Mouse (Mus musculus) intestine, embryonic 14.5 days (tissue): ENCODE measurements around the gene Arhgef19. TPM values are rescaled to one million over a fixed set of nuclear protein-coding genes. Genes with fewer than 3 reads are reported as not detected.
A peak's percentile ranks its signal among the peaks of the same experiment; 100 is the strongest.

ENCODE experiments used
- ATAC-seq: fragments of 200-750 bp; cut with Nextera tagmentation; replicated peaks from 2 replicates; pipeline ENCODE4 v1.8.0; 2017; ENCODE audit warnings: low read depth, moderate number of reproducible peaks, moderate TSS enrichment, moderate library complexity; ENCODE audit not compliant: low FRiP score, low TSS enrichment
- DNase-seq: peaks from one replicate; pipeline ENCODE4 v3.0.0-alpha.2; 2018; ENCODE audit warnings: low spot score
- H3K27ac ChIP-seq: fragments of 300-500 bp; sonication (generic); 2 replicates; pipeline ENCODE4 v1.5.1; 2014; ENCODE audit warnings: low read depth, mild to moderate bottlenecking, control low read depth
- H3K27me3 ChIP-seq: fragments of 300-500 bp; sonication (generic); replicated peaks from 2 replicates; pipeline ENCODE4 v1.6.1; 2014; ENCODE audit warnings: low read length, control low read depth; ENCODE audit not compliant: control insufficient read depth, insufficient read depth
- H3K36me3 ChIP-seq: fragments of 300-500 bp; sonication (generic); 2 replicates; pipeline ENCODE4 v1.6.1; 2014; ENCODE audit warnings: low read length, control low read depth; ENCODE audit not compliant: control insufficient read depth, insufficient read depth
- H3K4me1 ChIP-seq: fragments of 300-500 bp; sonication (generic); replicated peaks from 2 replicates; pipeline ENCODE4 v1.6.1; 2014; ENCODE audit warnings: low read length, control low read depth, mixed read lengths; ENCODE audit not compliant: control insufficient read depth, insufficient read depth
- H3K4me2 ChIP-seq: fragments of 300-500 bp; sonication (generic); 2 replicates; pipeline ENCODE4 v1.6.1; 2014; ENCODE audit warnings: low read length
- H3K4me3 ChIP-seq: fragments of 300-500 bp; sonication (generic); 2 replicates; pipeline ENCODE4 v1.5.1; 2014; ENCODE audit warnings: low read depth, low read length, control low read depth, mixed read lengths
- H3K9ac ChIP-seq: fragments of 300-500 bp; sonication (generic); 2 replicates; pipeline ENCODE4 v1.6.1; 2014; ENCODE audit warnings: mild to moderate bottlenecking, low read length
- H3K9me3 ChIP-seq: fragments of 300-500 bp; sonication (generic); 2 replicates; pipeline ENCODE4 v1.6.1; 2016; ENCODE audit warnings: low read length, control low read depth; ENCODE audit not compliant: control insufficient read depth
- WGBS: fragments of 180-500 bp; shearing (Covaris S2); extraction: QIAGEN DNeasy Blood & Tissue Kit; methylation state at CpG from one replicate; pipeline ENCODE4 v1.1.7; 2014; 5-methylcytosine and 5-hydroxymethylcytosine counted together
- polyA plus RNA-seq: library from polyadenylated mRNA; unstranded; fragments of >200 nt; fragmentation: Nextera tagmentation; extraction: Ambion mirVana; gene quantifications from 2 replicates; pipeline ENCODE4 v1.2.1, GENCODE M21; 2014

Gene Arhgef19
- polyA plus RNA-seq, 1 experiment from 2014 or later, result 15.8 TPM

- Histone ChIP-seq H3K36me3 (no peaks in the 10 kb centered on the region), H3K9ac (no peak overlapping the region), H3K27ac (peak overlapping the region; percentile 62; the same call in 1 of the 2 replicates), H3K27me3 (peaks cover 63% of the 10 kb centered on the region), H3K4me2 (peak overlapping the region; percentile 45), H3K4me1 (peaks cover 48% of the 10 kb centered on the region), H3K4me3 (0 out of 2 replicates have a peak overlapping the region, but pooled peaks have one; percentile 19), H3K9me3 (no peaks in the 10 kb centered on the region)
- ATAC-seq (no peak), DNase-seq (no peak)
- WGBS, result 31% methylated on average over 15 of the region's 15 CpGs
Measured at GRCm38 (mm10) chr4:141241861-141242260, 2.6 kb downstream of the Arhgef19 start.

GRCm38 (mm10) chr4:141242651-141243241 is 3.4 kb downstream of the Arhgef19 start:
- Histone ChIP-seq H3K36me3 (no peaks in the 10 kb centered on the region), H3K4me1 (peaks cover 57% of the 10 kb centered on the region), H3K4me3 (peak overlapping the region; percentile 19; the same call in 1 of the 2 replicates), H3K9me3 (no peaks in the 10 kb centered on the region), H3K27ac (peak overlapping the region; percentile 62; the same call in 1 of the 2 replicates), H3K27me3 (peaks cover 69% of the 10 kb centered on the region), H3K4me2 (peak overlapping the region; percentile 45), H3K9ac (peak overlapping the region; percentile 38; the same call in 1 of the 2 replicates)
- WGBS, result 14% methylated on average over 11 of the region's 11 CpGs
- DNase-seq, result no peak
- ATAC-seq, result peak; percentile 19; the same call in 1 of the 2 replicates

- ATAC-seq (no peak), DNase-seq (no peak)
- H3K9me3 ChIP-seq, result no peaks in the 10 kb centered on the region
- H3K4me3 ChIP-seq, result no peak overlapping the region
- H3K27me3 ChIP-seq, result peaks cover 74% of the 10 kb centered on the region
- WGBS, result 47% methylated on average over 5 of the region's 5 CpGs
- peak overlapping the region; percentile 45 for H3K4me2 ChIP-seq
- H3K27ac ChIP-seq, result no peak overlapping the region
- no peak overlapping the region for H3K9ac ChIP-seq
- no peaks in the 10 kb centered on the region for H3K36me3 ChIP-seq
- peaks cover 64% of the 10 kb centered on the region for H3K4me1 ChIP-seq
Measured at GRCm38 (mm10) chr4:141243636-141244035, 4.3 kb downstream of the Arhgef19 start.

GRCm38 (mm10) chr4:141244401-141244800 is 5.1 kb downstream of the Arhgef19 start:
- WGBS, result 59% methylated on average over 5 of the region's 5 CpGs
- DNase-seq (no peak), ATAC-seq (no peak)
- H3K36me3 ChIP-seq, result 0 out of 2 replicates have a peak, but pooled peaks cover 4% of the 10 kb centered on the region
- H3K9ac ChIP-seq, result no peak overlapping the region
- H3K9me3 ChIP-seq, result no peaks in the 10 kb centered on the region
- peaks cover 76% of the 10 kb centered on the region for H3K27me3 ChIP-seq
- H3K4me3 ChIP-seq, result no peak overlapping the region
- H3K27ac ChIP-seq, result peak overlapping the region; percentile 47
- peak overlapping the region; percentile 45 for H3K4me2 ChIP-seq
- peaks cover 60% of the 10 kb centered on the region for H3K4me1 ChIP-seq

- no peak for ATAC-seq
- Histone ChIP-seq H3K27ac (peak overlapping the region; percentile 47), H3K4me1 (peaks cover 60% of the 10 kb centered on the region), H3K4me3 (no peak overlapping the region), H3K9me3 (no peaks in the 10 kb centered on the region), H3K36me3 (0 out of 2 replicates have a peak, but pooled peaks cover 5% of the 10 kb centered on the region), H3K27me3 (peaks cover 77% of the 10 kb centered on the region), H3K4me2 (peak overlapping the region; percentile 45), H3K9ac (0 out of 2 replicates have a peak overlapping the region, but pooled peaks have one; percentile 8)
- 29% methylated on average over 9 of the region's 9 CpGs for WGBS
- DNase-seq, result no peak
Measured at GRCm38 (mm10) chr4:141244931-141245425, 5.7 kb downstream of the Arhgef19 start.

- 0 out of 2 replicates have a peak, but pooled peaks cover 5% of the 10 kb centered on the region for H3K36me3 ChIP-seq
- H3K4me3 ChIP-seq, result no peak overlapping the region
- peaks cover 63% of the 10 kb centered on the region for H3K27me3 ChIP-seq
- H3K27ac ChIP-seq, result no peak overlapping the region
- WGBS, result 29% methylated on average over 24 of the region's 24 CpGs
- H3K9ac ChIP-seq, result no peak overlapping the region
- no peak for ATAC-seq
- peaks cover 49% of the 10 kb centered on the region for H3K4me1 ChIP-seq
- H3K9me3 ChIP-seq, result no peaks in the 10 kb centered on the region
- H3K4me2 ChIP-seq, result no peak overlapping the region
- DNase-seq, result no peak
Measured at GRCm38 (mm10) chr4:141246089-141246997, 7.0 kb downstream of the Arhgef19 start.

- peak overlapping the region; percentile 38; the same call in 1 of the 2 replicates for H3K4me3 ChIP-seq
- H3K27ac ChIP-seq, result no peak overlapping the region
- H3K4me2 ChIP-seq, result peak overlapping the region; percentile 65
- no peaks in the 10 kb centered on the region for H3K9me3 ChIP-seq
- no peak for DNase-seq
- H3K9ac ChIP-seq, result no peak overlapping the region
- ATAC-seq, result no peak
- H3K36me3 ChIP-seq, result 0 out of 2 replicates have a peak, but pooled peaks cover 5% of the 10 kb centered on the region
- WGBS, result 10% methylated on average over 17 of the region's 17 CpGs
- peaks cover 57% of the 10 kb centered on the region for H3K27me3 ChIP-seq
- peaks cover 46% of the 10 kb centered on the region for H3K4me1 ChIP-seq
Measured at GRCm38 (mm10) chr4:141246998-141247350, 7.7 kb downstream of the Arhgef19 start.

GRCm38 (mm10) chr4:141247776-141248613 is 8.7 kb downstream of the Arhgef19 start:
- H3K4me1 ChIP-seq, result peaks cover 37% of the 10 kb centered on the region
- H3K27me3 ChIP-seq, result peaks cover 50% of the 10 kb centered on the region
- H3K27ac ChIP-seq, result no peak overlapping the region
- peak overlapping the region; percentile 65 for H3K4me2 ChIP-seq
- ATAC-seq (peak; percentile 48), DNase-seq (peak; percentile 81)
- no peaks in the 10 kb centered on the region for H3K9me3 ChIP-seq
- peak overlapping the region; percentile 38 for H3K4me3 ChIP-seq
- H3K36me3 ChIP-seq, result 0 out of 2 replicates have a peak, but pooled peaks cover 5% of the 10 kb centered on the region
- H3K9ac ChIP-seq, result peak overlapping the region; percentile 34; the same call in 1 of the 2 replicates
- WGBS, result 1% methylated on average over 59 of the region's 60 CpGs
